23 mouse cellular contexts compared by ENCODE assay signal in genomic region chr8:68983691-68984090, GRCm38 (mm10).
A peak's percentile ranks its signal among the peaks of the same experiment; 100 is the strongest.
DNase-seq lines count a peak whose midpoint lies in the region; ATAC-seq and TF ChIP-seq lines count a peak whose summit lies in the region.
"Had no signal": no experiment of that assay in that cellular context is flagged by ENCODE, and none has a peak within 500 bp of the region (broad histone marks: within the 10 kb centered on the region; RNA-seq: fewer than 3 reads in every experiment).

No protein-coding gene starts in this region.

- no peaks in the 10 kb centered on the region for H3K36me3 ChIP-seq in heart, embryonic 16.5 days (ENCODE audit: control insufficient read depth, insufficient read depth)
- no peaks in the 10 kb centered on the region for H3K36me3 ChIP-seq in heart, embryonic 11.5 days (ENCODE audit: control insufficient read depth, insufficient read depth, low read length)
- H3K36me3 ChIP-seq in lung, postnatal 0 days (ENCODE audit: insufficient read depth, low read length) = no peaks in the 10 kb centered on the region
- no peaks in the 10 kb centered on the region for H3K36me3 ChIP-seq in liver, embryonic 12.5 days
- H3K36me3 ChIP-seq: hindbrain, embryonic 13.5 days; liver, embryonic 13.5 days had no signal

- H3K9ac ChIP-seq in heart, embryonic 16.5 days (ENCODE audit: low read length) = no peak overlapping the region
- no peak overlapping the region for H3K9ac ChIP-seq in heart, embryonic 11.5 days (ENCODE audit: low read depth, low read length)
- H3K9ac ChIP-seq in lung, postnatal 0 days (replicated peaks; ENCODE audit: low read depth) = no peak overlapping the region
- H3K9ac ChIP-seq in liver, embryonic 12.5 days = no peak overlapping the region
- H3K9ac ChIP-seq: hindbrain, embryonic 13.5 days; liver, embryonic 13.5 days; lung, embryonic 14.5 days had no signal

- H3K9me3 ChIP-seq in heart, embryonic 16.5 days (replicated peaks; ENCODE audit: control insufficient read depth, low read length) = no peaks in the 10 kb centered on the region
- H3K9me3 ChIP-seq in heart, embryonic 11.5 days (replicated peaks; ENCODE audit: control insufficient read depth, low read length) = no peaks in the 10 kb centered on the region
- no peaks in the 10 kb centered on the region for H3K9me3 ChIP-seq in lung, postnatal 0 days (ENCODE audit: low read length)
- no peaks in the 10 kb centered on the region for H3K9me3 ChIP-seq in liver, embryonic 12.5 days (replicated peaks)
- H3K9me3 ChIP-seq: hindbrain, embryonic 13.5 days; liver, embryonic 13.5 days had no signal

- TF ChIP-seq CTCF in lung, postnatal 0 days (IDR thresholded peaks at IDR 0.05) = no peak

- no peak overlapping the region for H3K4me3 ChIP-seq in heart, embryonic 16.5 days (ENCODE audit: low read length)
- no peak overlapping the region for H3K4me3 ChIP-seq in heart, embryonic 11.5 days (ENCODE audit: low read depth, low read length)
- no peak overlapping the region for H3K4me3 ChIP-seq in lung, postnatal 0 days (ENCODE audit: low read depth, low read length)
- no peak overlapping the region for H3K4me3 ChIP-seq in liver, embryonic 12.5 days
- H3K4me3 ChIP-seq: hindbrain, embryonic 13.5 days; liver, embryonic 13.5 days had no signal

- no peaks in the 10 kb centered on the region for H3K27me3 ChIP-seq in heart, embryonic 16.5 days (ENCODE audit: control insufficient read depth, insufficient read depth, low read length)
- H3K27me3 ChIP-seq in heart, embryonic 11.5 days (ENCODE audit: control insufficient read depth, insufficient read depth, low read length) = no peaks in the 10 kb centered on the region
- H3K27me3 ChIP-seq in lung, postnatal 0 days (replicated peaks; ENCODE audit: insufficient read depth, low read length) = no peaks in the 10 kb centered on the region
- no peaks in the 10 kb centered on the region for H3K27me3 ChIP-seq in liver, embryonic 12.5 days (replicated peaks)
- H3K27me3 ChIP-seq: hindbrain, embryonic 13.5 days; liver, embryonic 13.5 days had no signal

- intact Hi-C loops in heart, postnatal 10 days (cut with DNase I) = no loop called here

- no peak overlapping the region for H3K4me2 ChIP-seq in heart, embryonic 16.5 days (ENCODE audit: low read depth, low read length)
- H3K4me2 ChIP-seq in heart, embryonic 11.5 days = no peak overlapping the region
- no peak overlapping the region for H3K4me2 ChIP-seq in lung, postnatal 0 days (replicated peaks; ENCODE audit: low read depth, low read length)
- H3K4me2 ChIP-seq in liver, embryonic 12.5 days = no peak overlapping the region
- H3K4me2 ChIP-seq: hindbrain, embryonic 13.5 days; liver, embryonic 13.5 days; lung, embryonic 14.5 days; midbrain, embryonic 11.5 days had no signal

- 59% methylated on average over 12 of the region's 12 CpGs for WGBS in heart, embryonic 16.5 days
- 56% methylated on average over 12 of the region's 12 CpGs for WGBS in heart, embryonic 11.5 days (ENCODE audit: insufficient replicate concordance)
- 55% methylated on average over 12 of the region's 12 CpGs for WGBS in lung, postnatal 0 days
- 68% methylated on average over 12 of the region's 12 CpGs for WGBS in liver, embryonic 12.5 days (ENCODE audit: insufficient replicate concordance)

- peaks cover 5% of the 10 kb centered on the region; the same call in 1 of the 2 replicates for H3K4me1 ChIP-seq in heart, embryonic 16.5 days (ENCODE audit: control insufficient read depth, insufficient read depth, low read length)
- H3K4me1 ChIP-seq in heart, embryonic 11.5 days (ENCODE audit: control insufficient read depth, insufficient read depth, low read length) = no peaks in the 10 kb centered on the region
- no peaks in the 10 kb centered on the region for H3K4me1 ChIP-seq in lung, postnatal 0 days (ENCODE audit: insufficient read depth, low read depth, low read length)
- no peaks in the 10 kb centered on the region for H3K4me1 ChIP-seq in liver, embryonic 12.5 days
- H3K4me1 ChIP-seq: hindbrain, embryonic 13.5 days; liver, embryonic 13.5 days had no signal

- ATAC-seq in heart, embryonic 16.5 days (replicated peaks; ENCODE audit: extremely low read depth, insufficient read depth, low FRiP score) = no peak
- ATAC-seq in heart, embryonic 11.5 days (replicated peaks; ENCODE audit: insufficient number of reproducible peaks, low FRiP score, low TSS enrichment) = no peak
- ATAC-seq in lung, postnatal 0 days = peak; percentile 93
- no peak for ATAC-seq in liver, embryonic 12.5 days
- ATAC-seq: CD4-positive, CD25-positive, alpha-beta regulatory T cell, adult 4 months; forebrain, embryonic 14.5 days; intestine, embryonic 16.5 days; midbrain, embryonic 16.5 days had no signal

- H3K27ac ChIP-seq in heart, embryonic 16.5 days (ENCODE audit: low read length) = peak overlapping the region; percentile 13; the same call in 1 of the 2 replicates
- no peak overlapping the region for H3K27ac ChIP-seq in heart, embryonic 11.5 days (ENCODE audit: low read depth, low read length)
- no peak overlapping the region for H3K27ac ChIP-seq in lung, postnatal 0 days (ENCODE audit: low read length)
- no peak overlapping the region for H3K27ac ChIP-seq in liver, embryonic 12.5 days
- H3K27ac ChIP-seq: hindbrain, embryonic 13.5 days; kidney, postnatal 0 days; liver, embryonic 13.5 days had no signal

- DNase-seq in heart, adult 11 months = peak; percentile 99
- DNase-seq in heart, postnatal 10 days = no peak
- peak; percentile 58 for DNase-seq in lung, postnatal 0 days (ENCODE audit: low spot score)
- peak; percentile 10 to 58 for DNase-seq in lung, postnatal 4 days
- DNase-seq in adipocyte (ENCODE audit: low spot score) = no peak
- DNase-seq: adrenal gland, adult 2 months; cerebellum, adult 9-10 months; cerebellum, postnatal 36 days; kidney, adult 8-10 months; kidney, postnatal 4 days; left cerebral cortex, postnatal 4 days; liver, embryonic 13.5 days; lung, embryonic 14.5 days had no signal

- TF ChIP-seq EP300 in lung, postnatal 0 days (IDR thresholded peaks at IDR 0.05) = peak; percentile 94

Comparison
In these comparisons a context has a peak if more than half of its experiments do, and no peak if none do; other contexts are left out.
1. DNase-seq: peak in heart, adult 11 months (single experiment), lung, postnatal 0 days (single experiment) and lung, postnatal 4 days (2 of 2); none in heart, postnatal 10 days (0 of 2) and adipocyte (single experiment).